Mouse (Mus musculus) activated CD4-positive, CD25-positive, alpha-beta regulatory T cell, adult 4 months (primary cell): ENCODE results near the gene Tmem81. TPM values are rescaled to one million over a fixed set of nuclear protein-coding genes. Genes with fewer than 3 reads are reported as not detected.

Experiments used
- ATAC-seq: one replicate; pipeline ENCODE4 v1.8.0; 2017
- polyA plus RNA-seq, 2 experiments: library from polyadenylated mRNA; unstranded; fragments of 100-300 nt; shearing (Covaris generic); gene quantifications; one replicate each; pipeline ENCODE4 v1.2.1; 2017

The Tmem81 gene
- polyA plus RNA-seq, 2 experiments from 2014 or later = 3.2 to 6.5 TPM

DNA sequence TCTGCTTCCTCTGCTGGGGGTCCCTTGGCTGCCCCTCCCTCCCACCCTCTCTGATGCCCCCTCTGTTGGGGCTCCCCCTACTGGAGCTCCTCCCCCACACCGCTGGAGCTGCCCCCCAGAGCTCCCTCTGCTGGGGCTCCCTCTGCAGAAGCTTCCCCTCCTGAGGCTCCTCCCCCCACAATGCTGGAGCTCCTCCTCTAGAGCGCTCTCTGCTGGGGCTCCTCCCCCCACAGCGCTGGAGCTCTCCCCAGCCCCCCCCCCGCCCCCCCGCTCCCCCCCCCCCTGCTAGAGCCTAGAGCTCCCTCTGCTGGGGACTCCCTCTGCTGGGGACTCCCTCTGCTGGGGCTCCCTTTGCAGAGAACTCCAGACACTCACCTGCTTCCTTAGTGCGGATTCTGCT is 14.7 kb downstream of the Tmem81 start:
- ATAC-seq = no peak

GRCm38 (mm10) chr1:132523048-132523447 is 17.0 kb downstream of the Tmem81 start:
- no peak for ATAC-seq

GRCm38 (mm10) chr1:132523920-132524319 is 17.9 kb downstream of the Tmem81 start:
- no peak for ATAC-seq

DNA sequence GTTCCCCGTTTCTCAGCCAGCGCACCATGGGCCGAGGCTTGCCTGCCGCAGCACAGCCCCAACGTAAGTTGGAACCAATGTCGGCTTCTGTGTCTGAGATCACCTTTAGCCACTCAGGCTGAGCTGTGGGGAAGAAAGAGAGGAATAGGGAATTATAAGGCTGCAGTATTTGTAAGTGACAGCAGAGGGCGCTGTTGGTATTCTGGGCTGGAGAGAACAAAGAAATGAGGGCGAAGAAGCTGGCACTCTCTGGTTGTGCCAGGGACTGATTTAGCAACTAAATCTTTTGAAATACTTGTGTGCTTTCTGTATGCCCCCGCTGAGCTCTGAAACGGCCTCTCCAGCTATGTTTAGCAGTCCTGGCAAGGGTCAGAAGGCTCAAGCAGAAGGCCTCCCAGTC is 19.8 kb downstream of the Tmem81 start:
- no peak for ATAC-seq

GRCm38 (mm10) chr1:132528071-132528470 is 22.0 kb downstream of the Tmem81 start:
- no peak for ATAC-seq

- ATAC-seq = no peak
These were observed 22.8 kb downstream of the Tmem81 start for GRCm38 (mm10) chr1:132528647-132529334.

GRCm38 (mm10) chr1:132530631-132531191 is 24.7 kb downstream of the Tmem81 start:
- ATAC-seq = no peak

- ATAC-seq = no peak
These were observed 26.5 kb downstream of the Tmem81 start for GRCm38 (mm10) chr1:132532521-132532920.

DNA sequence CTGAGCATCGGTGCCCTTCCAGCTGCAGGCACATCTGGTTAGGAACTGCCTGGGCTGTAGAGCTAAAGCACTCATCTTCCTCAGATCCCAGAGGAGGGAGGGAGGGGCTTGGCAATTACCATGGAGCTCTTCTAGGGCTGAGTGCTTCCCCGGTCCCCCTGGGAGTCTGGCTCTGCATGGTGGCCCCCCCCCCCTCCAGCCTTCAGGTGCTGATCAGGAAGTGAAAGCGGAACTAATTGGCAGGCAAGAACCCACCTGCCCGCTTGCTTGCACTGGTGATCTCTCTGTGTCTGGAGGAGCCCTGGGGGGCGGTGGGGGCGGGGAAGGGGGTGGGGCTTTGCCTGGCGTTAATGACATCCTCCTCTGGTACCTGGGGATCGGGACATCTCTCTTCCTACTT is 27.8 kb downstream of the Tmem81 start:
- ATAC-seq = no peak

DNA sequence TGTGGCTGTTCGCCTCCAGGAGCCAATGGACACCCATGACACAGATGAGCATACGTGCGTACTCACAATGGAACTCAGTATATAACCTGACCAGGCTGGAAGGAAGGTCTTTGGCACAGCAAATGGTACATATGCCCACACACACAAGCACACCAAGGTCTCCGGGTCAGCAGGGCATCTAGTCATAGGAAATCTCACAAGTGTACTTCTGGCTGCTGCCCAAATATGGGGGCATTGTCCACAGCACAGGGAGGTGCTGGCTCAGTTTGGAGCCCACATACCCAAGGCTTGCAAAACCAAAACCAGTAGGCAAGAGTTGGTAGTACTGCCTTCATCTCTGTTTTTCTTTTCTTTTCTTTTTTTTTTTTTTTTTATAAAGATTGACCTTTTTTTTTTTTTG is 29.5 kb downstream of the Tmem81 start:
- ATAC-seq = no peak

DNA sequence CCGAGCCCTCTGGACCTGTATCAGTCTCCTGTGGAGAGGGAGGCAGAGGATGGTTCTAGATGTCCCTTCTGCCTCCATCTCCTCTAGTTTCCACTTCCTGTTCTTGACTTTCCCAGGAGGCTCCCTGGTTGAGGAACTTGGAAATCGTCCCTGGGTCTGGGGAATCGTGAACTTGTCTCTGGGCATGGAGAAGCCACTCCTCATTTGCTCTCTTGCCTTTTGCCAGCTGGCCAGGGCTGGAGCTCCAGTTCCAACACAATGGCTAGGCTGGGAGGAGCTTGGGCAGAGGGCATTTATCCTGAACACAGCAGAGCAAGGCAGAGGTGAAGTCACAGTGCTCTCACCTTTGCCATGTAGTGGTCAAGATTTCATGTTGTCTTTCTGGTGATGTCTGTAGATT is 30.4 kb downstream of the Tmem81 start:
- ATAC-seq = no peak

GRCm38 (mm10) chr1:132537736-132538135 is 31.7 kb downstream of the Tmem81 start:
- ATAC-seq = no peak

DNA sequence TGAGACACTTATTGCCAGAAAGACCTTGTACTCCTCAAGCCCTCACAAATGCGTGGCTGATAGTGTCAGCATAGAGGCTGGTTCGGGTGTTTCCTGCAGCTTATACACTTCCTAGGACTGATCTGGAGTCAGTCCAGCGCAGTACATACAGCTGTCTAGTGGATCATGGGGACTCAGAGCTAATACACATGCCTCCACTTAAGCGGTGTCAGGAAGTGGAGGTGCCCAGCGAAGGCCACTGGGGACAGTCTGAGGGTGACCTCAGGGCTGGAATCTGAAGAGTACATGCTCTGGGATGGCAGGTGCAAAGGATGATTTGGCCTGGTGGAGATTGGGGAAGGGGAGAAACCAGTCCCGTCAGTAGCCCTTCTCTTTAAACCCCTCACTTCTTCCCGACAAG is 34.7 kb downstream of the Tmem81 start:
- ATAC-seq = no peak

DNA sequence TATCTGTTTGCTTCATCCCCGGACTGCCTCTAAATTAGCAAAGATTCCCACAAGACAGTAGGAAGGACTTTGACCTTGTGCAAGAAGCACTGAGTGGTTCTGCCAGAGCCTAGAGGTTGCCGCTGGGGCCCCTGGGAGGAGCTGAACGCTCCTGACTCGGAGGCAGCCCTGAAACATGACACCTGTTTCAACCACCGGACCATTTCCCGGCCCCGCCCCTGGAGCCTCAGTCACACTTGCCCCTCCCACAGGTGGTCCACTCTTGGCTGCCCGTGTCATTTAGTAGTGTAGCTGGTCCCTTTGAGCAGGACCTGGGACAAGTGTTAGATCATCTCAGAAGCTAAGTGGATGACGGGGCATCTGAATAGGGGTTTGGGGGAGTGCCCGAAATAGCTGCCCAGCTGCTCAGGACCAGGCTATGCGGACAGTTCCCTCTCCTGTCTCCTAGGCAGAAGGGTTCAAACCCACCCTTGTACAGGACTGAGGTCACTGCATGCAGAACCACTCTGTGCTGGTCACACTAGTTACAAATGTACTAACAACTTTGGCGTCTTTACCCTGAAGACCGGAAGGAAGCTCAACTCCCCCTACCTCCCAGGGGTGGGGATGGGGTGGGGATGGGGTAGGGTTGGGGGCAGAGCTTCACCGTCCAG is 35.3 kb downstream of the Tmem81 start:
- ATAC-seq = no peak

- no peak for ATAC-seq
These were observed 36.0 kb downstream of the Tmem81 start for GRCm38 (mm10) chr1:132541824-132542599.

DNA sequence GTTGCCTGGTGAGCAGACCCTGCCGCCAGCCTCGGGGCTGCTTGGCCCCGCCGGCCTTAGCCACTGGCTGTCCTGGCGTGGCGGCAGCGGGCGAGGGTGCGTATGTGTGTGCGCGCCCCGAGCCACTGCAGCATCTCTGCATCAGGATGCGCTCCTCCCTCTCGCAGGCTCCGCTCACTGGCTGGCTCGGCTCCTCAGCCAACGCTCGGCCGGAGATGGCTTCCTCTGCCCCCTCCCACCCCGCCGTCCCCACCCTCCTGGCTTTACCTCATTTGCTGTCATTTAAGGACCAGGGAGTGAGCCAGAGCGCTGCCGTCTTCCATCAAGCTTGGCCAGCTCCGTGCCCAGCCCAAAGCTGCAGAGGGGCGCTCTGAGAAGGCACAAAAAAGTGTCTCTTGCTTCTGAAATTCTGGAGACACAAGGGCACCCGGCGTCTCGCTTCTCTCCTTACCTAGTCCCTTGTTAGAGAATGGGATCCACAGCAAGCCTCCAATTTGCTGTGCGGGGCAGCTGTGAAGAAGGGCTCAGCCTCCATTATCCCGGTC is 36.8 kb downstream of the Tmem81 start, which contains the start of gene Cntn2:
Cntn2 (minus strand) TSS at position 495 of the 545 bp plus-strand sequence.
- ATAC-seq = no peak

- no peak for ATAC-seq
These were observed 37.8 kb downstream of the Tmem81 start for GRCm38 (mm10) chr1:132543789-132544188.

DNA sequence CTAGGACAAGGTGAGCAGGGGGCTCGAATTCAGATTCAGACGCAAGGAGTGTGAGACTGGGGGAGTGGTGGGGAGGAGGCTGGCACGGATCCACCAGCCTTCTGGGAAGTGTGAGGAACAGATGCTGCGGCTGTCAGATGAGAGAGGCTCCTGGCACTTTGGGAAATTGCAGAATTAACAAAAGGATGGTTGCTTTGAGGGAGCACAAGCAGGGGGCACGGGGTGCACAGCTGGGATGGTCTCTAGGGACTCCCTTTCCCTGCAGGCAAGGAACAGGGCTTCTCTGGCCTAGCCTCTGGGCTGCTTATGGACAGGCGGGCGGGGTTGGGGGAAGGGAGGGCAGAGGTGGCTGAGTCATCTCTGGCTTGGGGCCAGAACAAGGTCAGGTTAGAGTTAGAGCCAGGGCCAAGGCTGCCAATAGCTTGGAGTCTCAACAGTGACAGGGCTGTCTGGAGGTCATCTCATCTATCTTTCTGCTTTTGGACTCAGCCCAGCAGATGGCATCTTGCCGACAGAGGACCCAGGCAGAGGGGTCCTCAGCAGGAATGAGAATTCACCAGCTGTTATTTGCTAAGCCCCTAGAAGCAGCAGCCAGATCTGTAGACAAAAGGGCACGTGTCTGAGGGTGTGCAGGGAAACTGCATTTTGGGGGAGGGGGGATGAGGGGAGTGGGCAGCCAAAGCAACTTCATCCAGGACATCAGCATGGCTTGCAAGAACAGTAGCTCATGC is 52.0 kb downstream of the Tmem81 start:
- no peak for ATAC-seq
